Mouse (Mus musculus) mature B cell (primary cell): ENCODE data around the gene Btbd8.

Experiments used
- in situ Hi-C: fragments of 300-500 bp; cut with MboI; formaldehyde crosslinking; loops from 2 replicates; pipeline ENCODE4 v1.14.3; 2019

The Btbd8 gene

GRCm38 (mm10) chr5:107437464-107438281 is at the start of gene Btbd8:
Btbd8 (plus strand) TSS chr5:107437997.
- in situ Hi-C loops = no loop called here

DNA sequence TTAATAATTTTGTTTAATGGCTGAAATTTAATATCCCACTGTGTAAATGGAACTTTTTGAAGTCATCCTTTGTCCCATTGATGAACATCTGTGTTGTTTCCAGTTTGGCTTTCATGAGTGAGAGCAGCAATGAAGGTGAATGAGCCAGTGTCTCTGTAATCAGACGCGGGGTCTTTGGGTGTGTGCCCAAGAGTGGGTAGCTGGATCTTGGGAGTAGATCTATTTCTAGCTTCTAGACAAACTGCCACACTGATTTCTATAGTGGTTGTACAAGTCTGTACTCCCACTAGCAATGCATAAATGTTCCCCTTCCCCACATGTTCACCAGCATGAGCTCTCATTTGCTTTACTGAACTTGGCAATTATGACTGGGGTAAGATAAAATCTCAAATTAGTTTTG is 48.4 kb upstream of the Btbd8 start:
- in situ Hi-C loops = no loop called here

DNA sequence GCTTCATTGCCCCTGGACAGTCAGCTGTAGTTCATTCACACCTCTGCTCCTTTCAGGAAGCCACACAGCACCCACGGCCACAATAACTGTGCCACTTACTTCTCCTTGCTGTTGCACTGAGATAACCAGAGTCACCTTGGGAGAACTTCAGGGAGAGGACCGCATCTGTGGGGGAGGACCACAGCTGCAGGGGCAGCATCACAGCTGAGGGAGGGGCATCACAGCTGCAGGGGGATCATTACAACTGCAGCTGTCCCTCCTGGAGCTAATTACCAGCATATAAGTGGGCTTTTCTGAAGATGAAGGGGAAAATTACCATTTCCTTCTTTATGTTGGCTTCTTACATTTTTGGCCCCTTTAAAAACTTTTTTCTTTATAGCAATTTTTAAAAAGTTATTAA is 43.4 kb upstream of the Btbd8 start:
- in situ Hi-C loops = no loop called here

GRCm38 (mm10) chr5:107402436-107402835 is 35.4 kb upstream of the Btbd8 start, which contains the start of gene Ephx4:
Ephx4 (plus strand) TSS chr5:107402736.
- in situ Hi-C loops = no loop called here

DNA sequence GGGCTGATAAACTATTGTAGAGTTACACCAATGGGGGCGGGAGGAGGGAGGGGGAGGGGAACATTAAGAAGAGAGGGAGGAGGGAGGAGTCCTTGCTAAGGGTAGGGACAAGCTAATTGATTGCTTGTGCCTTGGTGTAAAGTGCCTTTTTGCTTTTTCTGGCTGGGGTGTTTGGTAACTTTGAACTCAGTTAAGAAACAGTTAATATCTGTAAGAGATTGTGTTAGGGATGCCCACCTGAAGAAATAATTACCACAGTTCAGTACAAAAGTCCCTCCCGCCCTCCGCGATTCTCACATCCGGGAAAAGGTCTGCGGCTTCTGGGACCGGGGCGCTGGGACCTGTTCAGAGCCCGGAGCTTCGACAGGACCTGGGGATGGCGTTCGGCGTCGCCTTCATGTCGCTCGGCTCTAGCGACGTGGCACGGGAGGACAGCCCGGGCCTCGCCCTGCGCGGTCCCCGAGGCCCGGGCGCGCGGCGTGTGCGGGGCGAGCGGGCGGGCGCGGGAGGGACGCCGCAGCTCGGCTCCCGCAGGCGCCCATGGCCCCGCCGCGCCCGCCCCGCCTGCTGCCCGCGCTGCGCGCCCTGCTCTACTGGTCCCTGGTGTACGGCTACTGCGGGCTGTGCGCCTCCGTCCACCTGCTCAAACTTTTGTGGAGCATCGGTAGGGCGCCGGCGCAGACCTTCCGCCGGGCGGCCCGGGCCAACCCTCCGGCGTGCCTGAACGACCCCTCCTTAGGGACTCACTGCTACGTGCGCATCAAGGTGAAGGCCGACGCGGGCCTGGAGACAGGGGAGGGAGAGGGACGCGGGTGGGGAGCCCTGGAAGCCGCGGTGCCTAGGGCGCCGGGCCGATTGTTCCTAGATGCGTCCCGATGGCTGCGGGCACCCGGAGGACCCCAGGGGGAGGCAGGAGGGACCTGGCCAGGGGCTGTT is 34.5 kb upstream of the Btbd8 start:
- in situ Hi-C loops = no loop called here

- in situ Hi-C loops = no loop called here
Observed at GRCm38 (mm10) chr5:107403947-107404684, 33.7 kb upstream of the Btbd8 start.

- in situ Hi-C loops = no loop called here
Observed at GRCm38 (mm10) chr5:107405361-107405760, 32.4 kb upstream of the Btbd8 start.

- in situ Hi-C loops = no loop called here
Observed at GRCm38 (mm10) chr5:107410305-107410704, 27.5 kb upstream of the Btbd8 start.

GRCm38 (mm10) chr5:107411326-107411725 is 26.5 kb upstream of the Btbd8 start:
- in situ Hi-C loops = no loop called here

GRCm38 (mm10) chr5:107412285-107412684 is 25.5 kb upstream of the Btbd8 start:
- in situ Hi-C loops = no loop called here

- in situ Hi-C loops = no loop called here
Observed at GRCm38 (mm10) chr5:107415098-107415497, 22.7 kb upstream of the Btbd8 start.

DNA sequence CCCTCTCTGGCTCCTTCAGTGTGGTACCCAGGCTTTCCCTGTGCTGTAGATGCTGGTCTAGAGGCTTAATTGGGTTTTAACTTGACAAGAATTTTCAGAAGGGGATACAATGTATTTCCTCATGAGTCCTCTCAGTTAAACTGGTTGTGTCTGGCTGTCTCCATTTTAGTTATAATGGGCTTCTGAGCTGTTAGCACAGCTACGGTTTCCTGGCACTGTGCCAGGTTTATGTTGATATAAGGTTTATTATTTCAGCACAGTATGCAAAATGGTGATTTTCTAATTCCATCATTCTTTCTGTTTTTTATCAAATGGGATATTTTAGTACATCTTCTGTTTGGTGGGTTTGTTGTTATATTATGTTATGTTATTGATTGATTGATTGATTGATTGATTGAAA is 16.1 kb upstream of the Btbd8 start:
- in situ Hi-C loops = no loop called here

DNA sequence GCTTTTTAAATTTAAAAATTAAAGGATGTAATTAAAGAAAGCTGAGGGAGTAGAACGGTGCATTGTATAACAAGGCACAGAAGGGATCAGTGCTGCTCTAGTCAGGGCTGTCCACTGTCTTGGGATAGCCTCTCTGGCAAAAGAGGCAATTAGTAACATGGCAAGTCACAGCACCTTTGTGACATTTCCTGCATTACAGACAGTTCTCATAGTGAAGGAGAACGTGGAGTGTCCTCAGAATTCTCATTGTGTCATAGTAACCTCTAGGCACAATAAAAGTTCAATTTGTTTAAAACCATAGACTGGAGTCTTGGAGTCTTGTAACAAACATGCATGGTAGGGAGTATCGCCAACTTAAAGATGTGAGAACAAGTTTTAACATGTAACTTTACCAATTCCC is 6.5 kb upstream of the Btbd8 start, which contains the start of gene Lpcat2b:
TSS of gene Lpcat2b (plus strand) at position 301 of the 400 bp plus-strand sequence.
- in situ Hi-C loops = no loop called here

DNA sequence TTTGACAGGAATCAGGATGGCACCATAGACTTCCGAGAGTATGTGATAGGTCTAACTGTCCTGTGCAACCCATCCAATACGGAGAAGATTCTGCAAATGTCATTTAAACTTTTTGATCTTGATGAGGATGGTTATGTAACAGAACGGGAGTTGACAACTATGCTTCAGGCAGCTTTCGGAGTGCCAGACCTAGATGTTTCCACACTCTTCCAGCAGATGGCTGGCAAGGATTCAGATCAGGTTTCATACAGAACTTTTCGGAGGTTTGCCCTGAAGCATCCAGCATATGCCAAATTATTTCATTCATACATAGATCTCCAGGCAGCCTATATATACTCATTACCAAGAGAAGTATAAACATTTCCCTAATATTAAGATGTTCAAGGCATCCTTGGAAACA is 3.8 kb upstream of the Btbd8 start:
- in situ Hi-C loops = no loop called here

DNA sequence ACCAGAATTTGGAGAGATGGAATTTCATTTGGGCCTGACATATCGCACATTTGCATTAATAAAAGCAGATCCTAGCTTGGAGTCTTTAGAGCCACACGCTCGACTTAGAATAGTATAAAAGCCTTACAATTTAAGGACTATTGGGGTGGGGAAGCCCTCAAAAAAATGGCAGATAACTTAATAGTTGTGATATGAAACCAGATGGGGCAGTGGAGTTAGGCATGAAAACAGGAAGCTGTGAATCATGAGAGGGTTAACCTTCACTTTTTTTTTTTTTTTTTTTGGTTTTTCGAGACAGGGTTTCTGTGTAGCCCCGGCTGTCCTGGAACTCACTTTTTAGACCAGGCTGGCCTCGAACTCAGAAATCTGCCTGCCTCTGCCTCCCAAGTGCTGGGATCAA is 1.6 kb upstream of the Btbd8 start:
- in situ Hi-C loops = no loop called here

- in situ Hi-C loops = no loop called here
Observed at GRCm38 (mm10) chr5:107436587-107437209, 1.1 kb upstream of the Btbd8 start.

- in situ Hi-C loops = no loop called here
Observed at GRCm38 (mm10) chr5:107438353-107438752, 556 bp downstream of the Btbd8 start.

GRCm38 (mm10) chr5:107441881-107442280 is 4.1 kb downstream of the Btbd8 start:
- in situ Hi-C loops = no loop called here

- in situ Hi-C loops = no loop called here
Observed at GRCm38 (mm10) chr5:107444251-107444650, 6.5 kb downstream of the Btbd8 start.

GRCm38 (mm10) chr5:107447977-107448376 is 10.2 kb downstream of the Btbd8 start:
- in situ Hi-C loops = no loop called here

DNA sequence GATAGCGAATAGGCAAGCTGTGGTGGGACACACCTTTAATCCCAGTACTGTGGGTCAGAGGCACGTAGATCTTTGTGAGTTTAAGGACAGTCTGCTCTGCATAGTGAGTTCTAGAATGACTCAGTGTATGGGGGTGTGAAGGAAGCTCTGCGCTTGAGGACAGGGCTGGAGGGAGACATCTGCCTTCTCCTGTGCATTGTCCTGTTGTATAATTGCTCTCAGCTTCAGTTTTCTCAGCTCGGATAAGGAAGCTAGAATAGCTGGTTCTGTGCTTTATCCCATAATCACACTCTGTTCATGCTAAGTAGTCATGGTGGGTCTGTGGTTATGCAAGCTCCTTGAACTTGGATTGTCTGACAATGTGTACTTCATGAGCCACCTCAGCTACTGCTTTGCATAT is 11.0 kb downstream of the Btbd8 start:
- in situ Hi-C loops = no loop called here

DNA sequence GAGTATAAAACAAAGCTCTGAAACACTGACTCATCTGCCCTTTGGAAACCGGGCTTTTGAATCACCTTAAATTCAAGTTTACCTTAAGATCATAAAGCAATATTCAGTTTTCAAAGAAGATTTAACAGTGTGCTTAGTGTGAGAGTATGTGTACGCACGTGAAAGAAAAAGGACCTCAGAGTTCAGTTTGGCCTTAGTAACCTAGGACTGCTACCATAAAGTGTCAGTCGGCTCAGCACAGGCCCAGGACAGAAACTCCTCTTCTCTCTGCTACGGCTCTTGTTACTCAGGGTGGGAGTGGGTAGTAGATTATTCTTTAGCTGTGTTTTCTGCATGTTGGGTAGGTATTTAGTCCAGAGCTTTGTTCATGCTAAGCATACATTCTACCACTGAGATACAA is 11.8 kb downstream of the Btbd8 start:
- in situ Hi-C loops = no loop called here
